Mouse (Mus musculus): ENCODE measurements around the gene Litaf. TPM values are rescaled to one million over a fixed set of nuclear protein-coding genes. Genes with fewer than 3 reads are reported as not detected.
A peak's percentile ranks its signal among the peaks of the same experiment; 100 is the strongest.

Gene Litaf
- total and polyA plus RNA-seq, 3 experiments: 25.7 to 50.1 TPM; not detected in 1

- Histone ChIP-seq H3K79me2 (ENCODE audit: control insufficient read depth, insufficient read depth, low read length, poor library complexity) (peaks cover 39% of the 10 kb centered on the region), H3K27me3 (ENCODE audit: control insufficient read depth in 1 of 2, insufficient read depth in 2 of 2, low read length in 2 of 2) (no peaks in the 10 kb centered on the region), H3K4me3 (ENCODE audit: control insufficient read depth in 1 of 2, insufficient read depth in 1 of 2, low read depth in 2 of 2, low read length in 2 of 2) (peak overlapping the region; percentile 81 to 100), H3K4me1 (ENCODE audit: control insufficient read depth in 1 of 2, insufficient read depth in 2 of 2, low read length in 2 of 2) (peaks cover 10 to 12% of the 10 kb centered on the region in 2 experiments), H3K9ac (ENCODE audit: control insufficient read depth, low read depth, low read length, poor library complexity, severe bottlenecking) (peak overlapping the region; percentile 75), H3K9me3 (replicated peaks; ENCODE audit: insufficient read depth, low read length) (no peaks in the 10 kb centered on the region), H3K27ac (ENCODE audit: control insufficient read depth, low read depth, low read length) (peak overlapping the region; percentile 80), H3K36me3 (ENCODE audit: control insufficient read depth in 1 of 2, insufficient read depth in 2 of 2, low read length in 2 of 2) (peaks cover 4 to 15% of the 10 kb centered on the region in 2 experiments)
- DNase-seq (ENCODE audit: low read depth, low spot score): peak; percentile 84
- TF ChIP-seq UBTF (IDR thresholded peaks at IDR 0.05; ENCODE audit: borderline replicate concordance, insufficient read depth, low read depth, low read length) (no peak), SMC3 (IDR thresholded peaks at IDR 0.05; ENCODE audit: low read depth, low read length) (no peak), RCOR1 (IDR thresholded peaks at IDR 0.05; ENCODE audit: low read depth, low read length) (no peak; the same call in 1 of the 2 replicates), CHD1 (IDR thresholded peaks at IDR 0.05; ENCODE audit: low read depth, low read length) (no peak), POLR2AphosphoS5 (IDR thresholded peaks at IDR 0.05; ENCODE audit: borderline replicate concordance, low read depth, low read length) (no peak), ZKSCAN1 (IDR thresholded peaks at IDR 0.05; ENCODE audit: low read depth, low read length) (no peak), EP300 (IDR thresholded peaks at IDR 0.05; ENCODE audit: low read depth in 1 of 2, low read length in 2 of 2) (no peak; a peak in 2 of 4 replicates), ZMIZ1 (IDR thresholded peaks at IDR 0.05; ENCODE audit: low read depth, low read length) (0 out of 2 replicates have a peak, but pooled peaks have one; percentile 15), POLR2AphosphoS2 (IDR thresholded peaks at IDR 0.05; ENCODE audit: low read length) (no peak), MAX (IDR thresholded peaks at IDR 0.05; ENCODE audit: low read length) (peak; percentile 66; the same call in 1 of the 2 replicates), MAZ (IDR thresholded peaks at IDR 0.05; ENCODE audit: low read depth, low read length) (no peak), ZC3H11A (IDR thresholded peaks at IDR 0.05; ENCODE audit: low read depth, low read length) (no peak), BHLHE40 (IDR thresholded peaks at IDR 0.05; ENCODE audit: borderline replicate concordance, low read depth, low read length) (no peak), TAL1 (IDR thresholded peaks at IDR 0.05; ENCODE audit: low read length) (no peak), RAD21 (IDR thresholded peaks at IDR 0.05; ENCODE audit: low read depth, low read length) (no peak), ETS1 (IDR thresholded peaks at IDR 0.05; ENCODE audit: low read depth, low read length) (peak; percentile 34), MYB (IDR thresholded peaks at IDR 0.05; ENCODE audit: low read depth, low read length) (no peak), SIN3A (IDR thresholded peaks at IDR 0.05; ENCODE audit: low read length) (peak; percentile 84), ZNF384 (IDR thresholded peaks at IDR 0.05; ENCODE audit: low read depth, low read length) (no peak), MYC (IDR thresholded peaks at IDR 0.05; ENCODE audit: low read depth, low read length) (0 out of 2 replicates have a peak, but pooled peaks have one; percentile 48), TBP (IDR thresholded peaks at IDR 0.05; ENCODE audit: low read depth, low read length) (peak; percentile 18; the same call in 1 of the 2 replicates), POLR2A (IDR thresholded peaks at IDR 0.05; ENCODE audit: control insufficient read depth in 1 of 2, insufficient read depth in 1 of 2, low read depth in 1 of 2, low read length in 2 of 2, poor library complexity in 1 of 2) (peak in 1 of 2 experiments; percentile 83; a peak in 3 of 4 replicates), KAT2A (conservative IDR thresholded peaks at IDR 0.05; ENCODE audit: low read depth, low read length) (no peak), MEF2A (IDR thresholded peaks at IDR 0.05; ENCODE audit: extremely low read depth, insufficient replicate concordance, low read depth, low read length, poor library complexity, severe bottlenecking) (no peak), NRF1 (IDR thresholded peaks at IDR 0.05; ENCODE audit: insufficient read depth, low read depth, low read length, poor library complexity, severe bottlenecking) (no peak), MAFK (IDR thresholded peaks at IDR 0.05; ENCODE audit: borderline replicate concordance, low read depth, low read length) (no peak), GATA1 (IDR thresholded peaks at IDR 0.05; ENCODE audit: low read depth, low read length) (no peak), MXI1 (IDR thresholded peaks at IDR 0.05; ENCODE audit: low read depth, low read length) (no peak; the same call in none of the 2 replicates), NELFE (IDR thresholded peaks at IDR 0.05; ENCODE audit: low read depth, low read length) (peak; percentile 41; the same call in 1 of the 2 replicates), CHD2 (IDR thresholded peaks at IDR 0.05; ENCODE audit: low read length) (no peak), JUND (IDR thresholded peaks at IDR 0.05; ENCODE audit: low read depth, low read length) (0 out of 2 replicates have a peak, but pooled peaks have one; percentile 16), ELF1 (IDR thresholded peaks at IDR 0.05; ENCODE audit: low read depth, low read length) (no peak), USF2 (IDR thresholded peaks at IDR 0.05; ENCODE audit: borderline replicate concordance in 1 of 2, insufficient read depth in 1 of 2, low read depth in 1 of 2, low read length in 2 of 2) (no peak), CTCF (IDR thresholded peaks at IDR 0.05 in 2 of 3, conservative IDR thresholded peaks at IDR 0.05 in 1 of 3; ENCODE audit: control insufficient read depth in 1 of 3, insufficient read depth in 1 of 3, low read depth in 2 of 3, low read length in 3 of 3, poor library complexity in 1 of 3, severe bottlenecking in 1 of 3) (no peak), USF1 (IDR thresholded peaks at IDR 0.05; ENCODE audit: low read depth, low read length) (peak; percentile 66)
Observed at GRCm38 (mm10) chr16:10992090-10993031, 73.6 kb downstream of the Litaf start.

Measured in MEL (cell line).